Mouse (Mus musculus) kidney, postnatal 0 days (tissue): ENCODE measurements around the gene Kctd2. TPM values are rescaled to one million over a fixed set of nuclear protein-coding genes. Genes with fewer than 3 reads are reported as not detected.

ENCODE experiments used
- ATAC-seq: fragments of 200-750 bp; cut with Nextera tagmentation; replicated peaks from 2 replicates; pipeline ENCODE4 v1.8.0; 2017; ENCODE audit warnings: low read depth, moderate number of reproducible peaks, moderate TSS enrichment, moderate library complexity; ENCODE audit not compliant: low FRiP score
- DNase-seq: peaks from one replicate; pipeline ENCODE4 v3.0.0-alpha.2; 2016; ENCODE audit warnings: low spot score
- H3K27ac ChIP-seq: fragments of 300-500 bp; sonication (generic); 2 replicates; pipeline ENCODE4 v1.5.1; 2014; ENCODE audit warnings: mild to moderate bottlenecking
- H3K27me3 ChIP-seq: fragments of 300-500 bp; sonication (generic); 2 replicates; pipeline ENCODE4 v1.6.1; 2014; ENCODE audit warnings: low read length, mixed read lengths; ENCODE audit not compliant: insufficient read depth
- H3K36me3 ChIP-seq: fragments of 300-500 bp; sonication (generic); 2 replicates; pipeline ENCODE4 v1.6.1; 2014; ENCODE audit warnings: low read length, mixed read lengths; ENCODE audit not compliant: insufficient read depth
- H3K4me1 ChIP-seq: fragments of 300-500 bp; sonication (generic); replicated peaks from 2 replicates; pipeline ENCODE4 v1.6.1; 2014; ENCODE audit warnings: antibody characterized with exemption, low read length, mixed read lengths; ENCODE audit not compliant: insufficient read depth
- H3K4me2 ChIP-seq: fragments of 300-500 bp; sonication (generic); 2 replicates; pipeline ENCODE4 v1.6.1; 2014; ENCODE audit warnings: mild to moderate bottlenecking, low read length, moderate library complexity, mixed read lengths
- H3K4me3 ChIP-seq: fragments of 300-500 bp; sonication (generic); replicated peaks from 2 replicates; pipeline ENCODE4 v1.5.1; 2014; ENCODE audit warnings: low read depth, low read length
- H3K9ac ChIP-seq: fragments of 300-500 bp; sonication (generic); 2 replicates; pipeline ENCODE4 v1.6.1; 2014; ENCODE audit warnings: low read depth, low read length
- H3K9me3 ChIP-seq: fragments of 300-500 bp; sonication (generic); replicated peaks from 2 replicates; pipeline ENCODE4 v1.6.1; 2016; ENCODE audit warnings: low read length, inconsistent platforms, mixed read lengths
- CTCF ChIP-seq: IDR thresholded peaks from 2 replicates; pipeline ENCODE4 v1.5.1; 2016; ENCODE audit warnings: antibody characterized with exemption, low read depth, mild to moderate bottlenecking, moderate library complexity
- WGBS: fragments of 180-500 bp; shearing (Covaris S2); extraction: QIAGEN DNeasy Blood & Tissue Kit; methylation state at CpG from one replicate; pipeline ENCODE4 v1.1.7; 2014; 5-methylcytosine and 5-hydroxymethylcytosine counted together
- polyA plus RNA-seq: library from polyadenylated mRNA; unstranded; fragments of >200 nt; fragmentation: Nextera tagmentation; extraction: Ambion mirVana; gene quantifications from 2 replicates; pipeline ENCODE4 v1.2.1, GENCODE M21; 2015

The Kctd2 gene
- 19.8 and 22.2 TPM in 2 replicates for polyA plus RNA-seq

DNA sequence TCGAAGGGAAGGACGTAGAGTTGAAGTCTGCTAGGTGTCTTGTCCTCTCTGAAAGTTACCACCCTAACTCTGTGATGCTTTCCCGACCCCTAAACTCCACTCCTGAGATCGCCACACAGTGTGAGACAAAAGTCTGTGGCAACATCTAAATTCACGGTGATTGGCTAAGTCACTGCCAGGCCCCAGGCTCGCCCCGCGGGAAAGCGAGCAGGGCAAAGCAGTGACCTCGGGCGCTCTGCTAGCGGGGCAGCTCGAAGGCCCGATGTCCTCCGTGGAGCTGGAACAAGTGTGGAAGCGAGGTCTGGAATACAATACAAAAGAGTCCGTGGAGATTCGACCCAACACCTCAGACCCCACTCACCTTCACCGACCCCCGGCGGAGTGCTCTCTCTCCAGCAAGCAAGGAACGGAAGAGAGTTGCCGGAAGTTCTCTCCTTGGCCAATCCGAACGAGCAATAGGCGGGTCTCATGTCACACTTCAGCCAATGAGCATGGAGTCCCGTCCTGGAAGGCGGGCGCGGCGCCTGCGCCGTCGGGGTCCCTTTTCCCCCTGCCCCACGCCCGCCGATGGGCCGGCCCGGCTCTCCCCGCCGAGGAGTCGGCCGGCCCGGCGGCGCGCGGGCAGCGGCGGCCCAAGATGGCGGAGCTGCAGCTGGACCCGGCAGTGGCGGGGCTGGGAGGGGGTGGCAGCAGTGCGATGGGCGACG, at the start of gene Kctd2, which contains the start of gene Atp5h:
TSS of gene Kctd2 (plus strand) at position 598 of the 707 bp plus-strand sequence.
TSS of gene Atp5h (minus strand) at position 432 of the 707 bp plus-strand sequence.
- ATAC-seq (peak; percentile 97), DNase-seq (peak; percentile 98)
- peaks cover 13% of the 10 kb centered on the region; the same call in 1 of the 2 replicates for H3K36me3 ChIP-seq
- no peak for TF ChIP-seq CTCF
- under 1% methylated on average over 53 of the region's 56 CpGs for WGBS
- H3K4me2 ChIP-seq: peak within 1 kb of the TSS; percentile 97
- H3K9ac ChIP-seq: peak within 1 kb of the TSS; percentile 95
- peak within 1 kb of the TSS; percentile 86 for H3K27ac ChIP-seq
- peaks cover 13% of the 10 kb centered on the region; the same call in 1 of the 2 replicates for H3K4me1 ChIP-seq
- H3K27me3 ChIP-seq: no peaks in the 10 kb centered on the region
- no peaks in the 10 kb centered on the region for H3K9me3 ChIP-seq
- peak within 1 kb of the TSS; percentile 98 for H3K4me3 ChIP-seq

DNA sequence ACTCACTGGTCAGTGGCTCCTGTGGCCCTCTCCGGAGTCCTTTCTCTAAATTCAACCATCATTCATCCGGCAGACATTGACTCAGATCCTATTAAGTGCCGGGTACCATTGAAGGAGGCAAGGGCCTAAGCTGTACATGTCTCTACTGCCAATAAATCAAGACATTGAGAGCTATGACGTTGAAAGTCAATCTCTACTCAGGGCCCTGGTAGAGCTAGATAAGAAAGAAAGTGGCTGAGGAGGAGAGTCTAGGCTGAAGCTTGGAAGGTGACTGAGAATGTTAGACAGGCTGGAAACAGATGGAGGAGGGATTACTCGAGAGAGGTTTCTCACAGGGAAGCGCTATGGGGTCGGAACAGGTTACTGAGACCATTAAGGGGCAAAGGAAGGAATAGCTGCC, 49.6 kb upstream of the Kctd2 start:
- Histone ChIP-seq H3K27me3 (peaks cover 9% of the 10 kb centered on the region; the same call in 1 of the 2 replicates), H3K9ac (no peak overlapping the region), H3K4me3 (no peak overlapping the region), H3K4me2 (no peak overlapping the region), H3K36me3 (no peaks in the 10 kb centered on the region), H3K9me3 (no peaks in the 10 kb centered on the region), H3K4me1 (peaks cover 6% of the 10 kb centered on the region), H3K27ac (no peak overlapping the region)
- DNase-seq (no peak), ATAC-seq (no peak)
- WGBS: 56% methylated on average over 7 of the region's 7 CpGs
- no peak for TF ChIP-seq CTCF

DNA sequence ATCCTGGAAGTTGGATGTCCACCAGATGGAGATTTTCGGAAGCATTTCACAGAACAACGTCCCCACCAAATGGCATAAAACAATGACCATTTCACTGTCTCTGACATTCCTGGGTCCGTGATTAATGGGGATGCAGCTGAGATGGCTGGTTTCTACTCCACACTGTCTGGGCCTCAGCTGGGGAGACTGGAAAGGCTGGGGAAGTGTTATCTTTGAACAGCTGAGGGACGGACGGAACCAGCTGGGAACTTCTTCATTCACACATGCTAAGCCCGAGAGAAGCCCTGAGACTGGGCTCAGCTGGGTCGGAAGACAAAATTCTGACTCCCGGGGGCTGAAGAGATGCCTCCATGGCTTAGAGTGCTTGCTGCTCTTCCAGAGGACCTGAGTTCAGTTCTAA, 48.6 kb upstream of the Kctd2 start:
- TF ChIP-seq CTCF: no peak
- H3K4me2 ChIP-seq: no peak overlapping the region
- no peaks in the 10 kb centered on the region for H3K36me3 ChIP-seq
- no peak overlapping the region for H3K27ac ChIP-seq
- H3K9ac ChIP-seq: no peak overlapping the region
- H3K9me3 ChIP-seq: no peaks in the 10 kb centered on the region
- H3K27me3 ChIP-seq: peaks cover 9% of the 10 kb centered on the region; the same call in 1 of the 2 replicates
- no peak overlapping the region for H3K4me3 ChIP-seq
- no peak for DNase-seq
- ATAC-seq: no peak
- WGBS: 62% methylated on average over 8 of the region's 8 CpGs
- peaks cover 6% of the 10 kb centered on the region for H3K4me1 ChIP-seq

DNA sequence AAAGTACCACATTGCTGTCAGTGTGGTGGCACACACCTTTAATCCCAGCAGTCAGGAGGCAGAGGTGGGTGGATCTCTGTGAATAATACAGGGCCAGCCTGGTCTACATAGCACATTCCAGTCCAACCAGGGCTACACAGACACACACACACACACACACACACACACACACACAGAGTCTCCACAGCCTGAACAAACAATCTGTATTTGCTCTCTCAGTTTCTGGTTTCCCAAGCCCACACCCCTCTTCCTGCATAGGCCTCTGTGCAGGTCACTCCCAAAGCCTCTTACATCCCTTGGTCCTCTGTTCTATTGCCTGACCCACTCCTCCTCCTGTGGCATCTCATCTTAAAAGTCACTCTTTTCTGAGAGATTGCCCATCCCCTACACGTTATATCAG, 47.9 kb upstream of the Kctd2 start:
- H3K9ac ChIP-seq: no peak overlapping the region
- no peak overlapping the region for H3K4me3 ChIP-seq
- H3K27ac ChIP-seq: no peak overlapping the region
- WGBS: 58% methylated on average over 1 of the region's 1 CpGs
- no peaks in the 10 kb centered on the region for H3K36me3 ChIP-seq
- TF ChIP-seq CTCF: no peak
- DNase-seq (no peak), ATAC-seq (no peak)
- no peaks in the 10 kb centered on the region for H3K9me3 ChIP-seq
- H3K4me1 ChIP-seq: peaks cover 4% of the 10 kb centered on the region
- peaks cover 5% of the 10 kb centered on the region; the same call in 1 of the 2 replicates for H3K27me3 ChIP-seq
- H3K4me2 ChIP-seq: no peak overlapping the region

DNA sequence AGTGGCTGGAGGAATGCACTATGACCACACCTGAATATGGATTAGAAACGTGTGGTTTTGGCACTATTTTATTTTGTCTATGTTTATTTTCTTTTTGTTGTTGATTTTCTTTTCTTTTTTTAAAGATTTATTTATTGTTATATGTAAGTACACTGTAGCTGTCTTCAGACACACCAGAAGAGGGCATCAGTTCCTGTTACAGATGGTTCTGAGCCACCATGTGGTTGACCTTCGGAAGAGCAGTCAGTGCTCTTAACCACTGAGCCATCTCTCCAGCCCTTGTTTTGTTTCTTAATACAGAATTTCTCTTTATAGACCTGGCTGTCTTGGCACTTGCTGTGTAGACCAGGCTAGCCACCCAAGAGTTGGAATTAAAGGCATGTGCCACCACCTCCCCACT, 47.2 kb upstream of the Kctd2 start:
- ATAC-seq: no peak
- 49% methylated on average over 2 of the region's 2 CpGs for WGBS

DNA sequence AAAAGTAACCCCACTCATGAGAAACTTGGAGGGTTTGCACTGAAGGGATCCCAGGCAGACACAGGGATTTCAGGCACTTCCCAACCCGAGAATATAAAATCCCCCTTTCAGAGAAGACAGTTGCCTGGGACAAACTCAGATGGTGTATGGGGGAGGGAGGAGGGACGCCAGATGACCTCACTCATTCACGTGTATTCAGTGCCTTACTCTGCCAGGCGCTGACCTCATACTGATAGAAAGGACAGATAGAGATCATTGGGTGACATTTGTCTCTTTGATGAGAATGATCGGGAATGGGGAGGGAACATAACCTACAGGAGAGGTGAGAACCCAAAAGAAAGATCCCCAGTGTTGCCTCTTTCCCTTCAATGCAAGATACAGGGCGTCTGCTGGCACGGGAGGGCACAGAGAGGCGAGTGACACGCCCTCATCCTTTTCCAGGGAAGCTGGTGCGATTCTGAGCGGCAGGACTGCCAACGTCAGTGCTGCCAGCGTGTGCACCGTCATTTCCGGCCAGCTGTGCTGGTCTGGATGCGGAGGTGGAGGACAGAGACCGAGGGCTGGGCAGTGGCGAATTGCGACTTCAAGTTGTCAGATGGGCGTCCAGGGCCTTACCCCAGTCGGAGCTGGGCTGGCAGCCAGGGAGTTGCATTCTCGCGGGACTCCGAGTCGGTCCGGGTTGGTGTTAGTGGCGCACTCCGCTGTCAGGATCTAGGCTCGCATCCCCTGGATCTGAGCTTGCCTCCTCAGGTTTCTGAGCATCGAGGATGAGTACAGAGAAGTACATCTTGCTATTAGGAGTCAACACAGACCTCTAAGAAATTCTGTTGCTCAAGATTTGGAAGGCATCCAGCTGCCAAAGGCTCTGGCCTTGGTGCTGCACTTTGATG, 45.9 kb upstream of the Kctd2 start:
- TF ChIP-seq CTCF: no peak
- Histone ChIP-seq H3K27ac (no peak overlapping the region), H3K27me3 (peaks cover 4% of the 10 kb centered on the region; the same call in 1 of the 2 replicates), H3K4me3 (peak overlapping the region; percentile 33), H3K36me3 (no peaks in the 10 kb centered on the region), H3K4me1 (no peaks in the 10 kb centered on the region), H3K9me3 (no peaks in the 10 kb centered on the region), H3K4me2 (peak overlapping the region; percentile 60), H3K9ac (peak overlapping the region; percentile 46)
- 2% methylated on average over 30 of the region's 30 CpGs for WGBS
- ATAC-seq: peak; percentile 29; the same call in 1 of the 2 replicates
- DNase-seq: peak; percentile 51

More for the DNA sequence above, 47.2 kb upstream of the Kctd2 start:
- Histone ChIP-seq H3K36me3 (no peaks in the 10 kb centered on the region), H3K9ac (no peak overlapping the region), H3K27ac (no peak overlapping the region), H3K9me3 (no peaks in the 10 kb centered on the region), H3K4me1 (no peaks in the 10 kb centered on the region), H3K27me3 (peaks cover 4% of the 10 kb centered on the region; the same call in 1 of the 2 replicates), H3K4me2 (no peak overlapping the region), H3K4me3 (no peak overlapping the region)
- no peak for DNase-seq
- 0 out of 2 replicates have a peak, but pooled peaks have one; percentile 7 for TF ChIP-seq CTCF
